Mouse (Mus musculus): ENCODE results near the gene Ugt1a10.
A peak's percentile ranks its signal among the peaks of the same experiment; 100 is the strongest.
"Not testable (repeated sequence)": the region's sequence is repeated elsewhere in the genome, so short reads cannot be mapped to it uniquely, and the experiment has no call there.

Ugt1a10 gene

GRCm38 (mm10) chr1:88094941-88095492 lies 39.8 kb downstream of the Ugt1a10 start, which contains the start of gene Ugt1a7c:
Ugt1a7c (plus strand) TSS chr1:88095062.
- peak; percentile 25 for DNase-seq (ENCODE audit: low read depth, low spot score)

- DNase-seq (ENCODE audit: low read depth, low spot score) = not testable (repeated sequence)
Observed at GRCm38 (mm10) chr1:88098546-88098945, 43.4 kb downstream of the Ugt1a10 start.

GRCm38 (mm10) chr1:88099691-88100090 lies 44.5 kb downstream of the Ugt1a10 start:
- not testable (repeated sequence) for DNase-seq (ENCODE audit: low read depth, low spot score)

GRCm38 (mm10) chr1:88103019-88103418 lies 47.8 kb downstream of the Ugt1a10 start, which contains the start of gene Ugt1a6b:
Ugt1a6b (plus strand) TSS chr1:88103252.
- not testable (repeated sequence) for DNase-seq (ENCODE audit: low read depth, low spot score)

- DNase-seq (ENCODE audit: low read depth, low spot score) = not testable (repeated sequence)
Observed at GRCm38 (mm10) chr1:88103697-88104468, 48.7 kb downstream of the Ugt1a10 start.

GRCm38 (mm10) chr1:88104667-88105430 lies 49.7 kb downstream of the Ugt1a10 start:
- no peak for DNase-seq (ENCODE audit: low read depth, low spot score)

GRCm38 (mm10) chr1:88105656-88106055 lies 50.5 kb downstream of the Ugt1a10 start:
- DNase-seq (ENCODE audit: low read depth, low spot score) = no peak

- DNase-seq (ENCODE audit: low read depth, low spot score) = not testable (repeated sequence)
Observed at GRCm38 (mm10) chr1:88109027-88109557, 53.9 kb downstream of the Ugt1a10 start.

- DNase-seq (ENCODE audit: low read depth, low spot score) = not testable (repeated sequence)
Observed at GRCm38 (mm10) chr1:88109604-88110003, 54.4 kb downstream of the Ugt1a10 start.

GRCm38 (mm10) chr1:88112769-88113168 lies 57.6 kb downstream of the Ugt1a10 start:
- not testable (repeated sequence) for DNase-seq (ENCODE audit: low read depth, low spot score)

GRCm38 (mm10) chr1:88120550-88120949 lies 65.4 kb downstream of the Ugt1a10 start:
- not testable (repeated sequence) for DNase-seq (ENCODE audit: low read depth, low spot score)

GRCm38 (mm10) chr1:88121521-88121920 lies 66.3 kb downstream of the Ugt1a10 start:
- DNase-seq (ENCODE audit: low read depth, low spot score) = not testable (repeated sequence)

- DNase-seq (ENCODE audit: low read depth, low spot score) = not testable (repeated sequence)
Observed at GRCm38 (mm10) chr1:88125827-88126360, 70.7 kb downstream of the Ugt1a10 start.

GRCm38 (mm10) chr1:88129091-88129490 lies 73.9 kb downstream of the Ugt1a10 start:
- DNase-seq (ENCODE audit: low read depth, low spot score) = not testable (repeated sequence)

GRCm38 (mm10) chr1:88130223-88130622 lies 75.0 kb downstream of the Ugt1a10 start:
- DNase-seq (ENCODE audit: low read depth, low spot score) = not testable (repeated sequence)

- DNase-seq (ENCODE audit: low read depth, low spot score) = no peak
Observed at GRCm38 (mm10) chr1:88133908-88134456, 78.8 kb downstream of the Ugt1a10 start.

- not testable (repeated sequence) for DNase-seq (ENCODE audit: low read depth, low spot score)
Observed at GRCm38 (mm10) chr1:88134457-88135011, 79.3 kb downstream of the Ugt1a10 start, which contains the start of gene Ugt1a6a. Ugt1a6a (plus strand) TSS chr1:88134809.

- DNase-seq (ENCODE audit: low read depth, low spot score) = not testable (repeated sequence)
Observed at GRCm38 (mm10) chr1:88135229-88135904, 80.2 kb downstream of the Ugt1a10 start.

- DNase-seq (ENCODE audit: low read depth, low spot score) = no peak
Observed at GRCm38 (mm10) chr1:88136646-88137045, 81.5 kb downstream of the Ugt1a10 start.

- no peak for DNase-seq (ENCODE audit: low read depth, low spot score)
Observed at GRCm38 (mm10) chr1:88137264-88137663, 82.1 kb downstream of the Ugt1a10 start.

All from forelimb bud, embryonic 11.5 days (tissue).